Mouse (Mus musculus) left cerebral cortex, postnatal 25 days (tissue): Measurements from ENCODE around the gene Zfp207. TPM values are rescaled to one million over a fixed set of nuclear protein-coding genes. Genes with fewer than 3 reads are reported as not detected.
"Not testable (repeated sequence)": the region's sequence is repeated elsewhere in the genome, so short reads cannot be mapped to it uniquely, and the experiment has no call there.

Experiments used
- DNase-seq, 2 experiments: peaks; one replicate each; pipeline ENCODE4 v3.0.0; 2022; ENCODE audit warnings: low spot score in 2 of 2, mixed read lengths in 1 of 2
- intact Hi-C: fragments of 180-260 bp; cut with DNase I; formaldehyde crosslinking; loops from one replicate; pipeline ENCODE4 v1.15.1; 2025
- total RNA-seq, 2 experiments: library from RNA; stranded (reverse); gene quantifications; 2 replicates each; pipeline ENCODE4 v1.2.3; 2021

Gene Zfp207
- 100 to 1,000 TPM; 132 to 142 TPM for total RNA-seq

- intact Hi-C loops, result no loop called here
Measured at GRCm38 (mm10) chr11:80383019-80383625, at the start of gene Zfp207. Gene Zfp207, plus strand, starts transcription at chr11:80383279.

GRCm38 (mm10) chr11:80335609-80336350, 47.3 kb upstream of the Zfp207 start:
- intact Hi-C loops, result no loop called here
- DNase-seq, result no peak

More at GRCm38 (mm10) chr11:80383019-80383625, at the start of gene Zfp207:
- DNase-seq, result peak; percentile 99

GRCm38 (mm10) chr11:80336351-80336730, 46.7 kb upstream of the Zfp207 start:
- DNase-seq, result no peak
- intact Hi-C loops, result no loop called here

GRCm38 (mm10) chr11:80342482-80342881, 40.6 kb upstream of the Zfp207 start:
- DNase-seq, result no peak
- intact Hi-C loops, result no loop called here

- peak; percentile 80 to 87 for DNase-seq
- intact Hi-C loops, result loop anchor here (1.0 to 5.0 kb wide), 2 partner anchors 50 to 65 kb away; partner anchors contain the start of gene Rhbdl3
Measured at GRCm38 (mm10) chr11:80351832-80352430, 31.1 kb upstream of the Zfp207 start.

GRCm38 (mm10) chr11:80354832-80355231, 28.2 kb upstream of the Zfp207 start:
- peak in 1 of 2 experiments; percentile 10 for DNase-seq
- intact Hi-C loops, result loop anchor here (5.0 kb wide), 1 partner anchor 53 kb away; the partner anchor contains the start of gene Rhbdl3

GRCm38 (mm10) chr11:80368949-80369348, 14.1 kb upstream of the Zfp207 start:
- intact Hi-C loops, result no loop called here

GRCm38 (mm10) chr11:80376651-80377050, 6.4 kb upstream of the Zfp207 start:
- intact Hi-C loops, result no loop called here
- no peak for DNase-seq

More at GRCm38 (mm10) chr11:80368949-80369348, 14.1 kb upstream of the Zfp207 start:
- no peak for DNase-seq

- intact Hi-C loops, result no loop called here
- peak; percentile 84 to 87 for DNase-seq
Measured at GRCm38 (mm10) chr11:80377712-80378451, 5.2 kb upstream of the Zfp207 start, which contains the start of gene 5730455P16Rik. Gene 5730455P16Rik, minus strand, starts transcription at chr11:80378034.

- intact Hi-C loops, DNase-seq: not testable (repeated sequence)
Measured at GRCm38 (mm10) chr11:80378452-80379068, 4.5 kb upstream of the Zfp207 start.

- DNase-seq, intact Hi-C loops: not testable (repeated sequence)
Measured at GRCm38 (mm10) chr11:80379184-80379583, 3.9 kb upstream of the Zfp207 start.

GRCm38 (mm10) chr11:80382626-80383018, 457 bp upstream of the Zfp207 start:
- intact Hi-C loops, result no loop called here
- no peak for DNase-seq

GRCm38 (mm10) chr11:80383626-80384046, 557 bp downstream of the Zfp207 start:
- no peak for DNase-seq
- intact Hi-C loops, result no loop called here

- intact Hi-C loops, result no loop called here
- DNase-seq, result no peak
Measured at GRCm38 (mm10) chr11:80384461-80384860, 1.4 kb downstream of the Zfp207 start.

- DNase-seq, result no peak
- intact Hi-C loops, result no loop called here
Measured at GRCm38 (mm10) chr11:80385055-80385454, 2.0 kb downstream of the Zfp207 start.

- intact Hi-C loops, result no loop called here
Measured at GRCm38 (mm10) chr11:80386790-80387189, 3.7 kb downstream of the Zfp207 start.

GRCm38 (mm10) chr11:80389885-80390284, 6.8 kb downstream of the Zfp207 start:
- DNase-seq, result no peak
- intact Hi-C loops, result no loop called here

More at GRCm38 (mm10) chr11:80386790-80387189, 3.7 kb downstream of the Zfp207 start:
- no peak for DNase-seq

- intact Hi-C loops, result no loop called here
- DNase-seq, result no peak
Measured at GRCm38 (mm10) chr11:80391407-80392120, 8.5 kb downstream of the Zfp207 start.

GRCm38 (mm10) chr11:80395930-80396329, 12.9 kb downstream of the Zfp207 start:
- intact Hi-C loops, result loop anchor here (5.0 kb wide), 1 partner anchor 46 kb away; no protein-coding TSS in a partner anchor
- no peak for DNase-seq
